Mouse (Mus musculus): ENCODE data around the gene Pcgf1.
A peak's percentile ranks its signal among the peaks of the same experiment; 100 is the strongest.

Pcgf1 gene

DNA sequence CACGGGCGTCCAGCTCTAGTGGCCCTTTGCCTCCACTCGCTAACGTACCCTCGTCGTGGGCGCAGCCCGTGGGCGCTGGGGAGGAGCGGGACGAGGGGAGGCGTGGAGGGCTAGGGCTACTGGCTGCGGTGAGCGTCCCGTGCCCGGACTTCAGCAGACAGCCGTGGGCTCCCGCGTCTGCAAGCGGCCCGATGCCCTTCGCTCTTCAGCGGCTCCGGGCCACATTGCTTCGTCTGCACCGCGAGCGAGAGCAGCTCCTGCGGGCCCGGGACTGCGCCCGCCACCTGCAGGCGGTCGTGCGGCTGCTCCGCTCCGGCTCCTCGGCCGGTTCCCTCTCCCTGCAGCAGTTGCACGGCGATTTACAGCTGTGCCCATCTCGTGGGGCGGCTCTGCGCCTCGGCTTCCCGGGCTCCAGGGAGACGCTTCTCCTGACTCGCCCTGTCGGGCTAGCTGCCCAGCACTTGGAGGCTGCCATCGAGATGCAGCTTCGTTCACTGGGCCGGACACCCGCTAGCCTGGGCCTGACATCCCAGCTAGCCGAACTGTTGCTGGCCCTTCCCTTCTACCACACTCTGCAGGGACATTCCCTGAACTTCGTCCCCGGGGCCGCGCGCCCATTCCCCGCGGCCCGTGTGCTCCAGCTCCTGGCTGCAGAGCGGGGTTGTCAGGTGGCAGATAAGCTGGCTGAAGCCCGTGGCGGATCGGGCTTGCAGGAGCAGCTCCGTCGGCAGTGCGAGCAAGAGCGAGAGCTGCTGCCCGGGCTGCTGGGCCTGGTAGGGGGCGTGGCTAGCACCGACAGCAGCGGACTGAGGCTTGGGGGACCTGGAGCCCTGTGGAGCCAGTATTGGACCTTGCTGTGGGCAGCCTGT, 24.3 kb downstream of the Pcgf1 start:
- DNase-seq (ENCODE audit: low spot score in 2 of 2) = no peak

DNA sequence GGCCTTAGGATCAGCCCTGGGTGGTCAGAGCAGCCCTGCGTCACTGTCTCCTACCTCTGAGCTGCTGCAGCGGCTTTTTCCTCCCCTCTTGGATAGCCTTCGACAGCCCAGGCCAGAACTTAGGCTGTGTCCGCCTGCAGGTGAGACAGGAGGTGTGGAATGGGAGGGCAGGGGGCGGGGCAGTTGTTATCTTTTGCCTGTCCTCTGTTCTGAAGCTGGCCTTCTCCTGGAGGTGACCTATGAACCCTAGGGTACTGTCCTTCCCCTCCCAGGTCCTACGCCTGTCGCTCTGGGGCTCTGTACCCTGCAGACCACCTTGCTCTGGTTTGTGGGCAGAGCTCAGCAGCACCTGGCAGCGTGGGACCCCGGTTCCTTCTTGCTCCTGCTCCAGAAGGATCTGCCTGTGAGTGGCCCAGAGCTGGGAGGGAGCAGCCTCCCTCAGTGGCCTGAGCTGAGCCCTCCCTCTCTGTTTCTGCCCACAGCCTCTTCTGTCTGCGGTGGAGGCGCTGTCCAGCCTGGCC, 25.5 kb downstream of the Pcgf1 start:
- DNase-seq (ENCODE audit: low spot score in 2 of 2) = no peak

DNA sequence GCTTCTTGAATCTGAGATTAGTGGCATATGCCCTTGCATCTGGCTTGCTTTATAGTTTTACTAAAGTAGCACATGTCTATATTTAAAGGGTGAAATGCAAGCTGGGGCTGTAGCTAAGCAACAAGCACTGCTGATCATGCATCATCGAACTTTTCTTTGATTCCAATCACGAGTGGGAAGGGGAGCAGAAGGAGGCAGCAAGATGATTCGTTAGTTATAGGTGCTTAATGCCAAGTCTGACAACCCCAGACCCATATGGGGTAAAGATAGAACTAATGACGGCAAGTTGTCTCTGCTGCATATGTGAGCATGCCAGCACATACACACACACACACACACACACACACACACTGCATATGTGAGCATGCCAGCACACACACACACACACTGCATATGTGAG, 26.5 kb downstream of the Pcgf1 start:
- no peak for DNase-seq (ENCODE audit: low spot score in 2 of 2)

DNA sequence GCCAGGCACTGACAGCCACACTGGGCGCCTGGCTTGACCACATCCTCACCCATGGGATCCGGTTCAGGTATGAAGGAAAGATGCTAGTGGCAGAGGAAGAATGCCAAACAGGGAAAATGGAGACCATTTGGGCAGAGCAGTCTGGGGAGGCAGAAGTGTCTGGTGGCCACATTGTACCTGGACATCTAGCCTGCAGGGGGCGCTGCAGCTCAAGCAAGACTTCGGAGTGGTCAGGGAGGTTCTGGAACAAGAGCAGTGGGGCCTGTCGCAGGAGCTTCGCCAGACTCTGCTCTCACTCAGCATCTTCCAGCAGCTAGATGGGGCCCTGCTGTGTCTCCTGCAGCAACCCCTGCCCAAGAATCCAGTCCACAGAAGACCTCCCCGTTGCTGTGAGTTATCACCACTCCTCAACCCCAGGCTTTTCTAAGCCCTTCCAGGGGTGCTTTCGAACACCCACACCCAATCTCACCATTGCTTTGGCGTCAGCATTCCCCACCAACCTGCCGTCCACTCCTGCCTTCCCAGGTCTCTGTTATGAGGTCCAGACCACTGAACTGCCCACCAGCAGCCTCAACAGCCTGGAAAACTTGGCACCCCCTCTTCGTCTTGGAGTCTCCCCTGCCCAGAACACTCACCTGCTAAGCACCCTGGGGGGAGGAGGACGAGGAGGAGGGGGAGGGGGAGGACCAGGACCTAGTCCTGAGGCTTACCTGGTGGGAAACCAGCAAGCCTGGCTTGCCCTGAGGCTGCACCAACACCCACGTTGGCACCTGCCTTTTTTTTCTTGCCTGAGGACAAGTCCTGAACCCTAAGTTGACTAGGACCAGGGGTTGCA, 30.1 kb downstream of the Pcgf1 start:
- DNase-seq (ENCODE audit: low spot score in 2 of 2) = peak; percentile 69 to 73

DNA sequence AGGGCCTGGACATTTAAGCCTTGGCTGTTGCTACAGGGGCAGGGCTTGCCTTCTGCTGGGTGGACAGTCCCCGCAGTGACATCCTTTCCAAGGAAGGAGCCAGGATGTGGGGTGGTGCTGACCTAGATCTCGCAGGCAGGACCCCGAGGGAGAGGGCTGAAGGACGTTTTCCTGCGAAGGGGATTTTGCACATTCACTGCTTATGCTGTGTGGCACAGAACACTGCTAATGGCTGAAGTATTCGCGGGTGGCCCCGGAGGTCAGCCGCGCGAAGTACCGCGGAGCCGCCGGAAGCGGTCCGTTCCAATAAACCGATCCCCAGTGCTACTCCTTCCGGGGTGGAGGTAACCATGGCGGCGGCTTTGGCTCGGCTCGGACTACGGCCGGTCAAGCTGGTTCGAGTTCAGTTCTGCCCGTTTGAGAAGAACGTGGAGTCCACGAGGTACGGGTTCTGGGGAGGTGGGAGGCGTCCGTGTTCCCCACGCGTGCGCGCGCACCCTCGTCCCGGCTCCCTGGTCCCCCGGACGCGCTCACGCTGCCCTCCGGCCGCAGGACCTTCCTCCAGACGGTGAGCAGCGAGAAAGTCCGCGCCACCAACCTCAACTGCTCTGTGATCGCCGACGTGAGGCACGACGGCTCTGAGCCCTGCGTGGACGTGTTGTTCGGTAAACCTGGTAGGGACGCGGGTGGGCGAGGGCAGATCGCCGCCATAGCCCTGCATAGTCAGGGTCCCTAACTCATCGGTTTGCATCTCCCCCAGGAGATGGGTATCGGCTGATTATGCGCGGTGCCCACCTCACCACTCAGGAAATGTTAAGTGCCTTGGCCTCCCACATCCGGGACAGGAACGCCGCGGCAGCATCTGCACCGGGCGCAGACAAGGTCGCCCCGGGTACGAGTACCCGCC, 31.3 kb downstream of the Pcgf1 start, which contains the start of gene Mrpl53:
Mrpl53 (plus strand) TSS at position 279 of the 907 bp plus-strand sequence.
- peak; percentile 82 to 83 for DNase-seq (ENCODE audit: low spot score in 2 of 2)

DNA sequence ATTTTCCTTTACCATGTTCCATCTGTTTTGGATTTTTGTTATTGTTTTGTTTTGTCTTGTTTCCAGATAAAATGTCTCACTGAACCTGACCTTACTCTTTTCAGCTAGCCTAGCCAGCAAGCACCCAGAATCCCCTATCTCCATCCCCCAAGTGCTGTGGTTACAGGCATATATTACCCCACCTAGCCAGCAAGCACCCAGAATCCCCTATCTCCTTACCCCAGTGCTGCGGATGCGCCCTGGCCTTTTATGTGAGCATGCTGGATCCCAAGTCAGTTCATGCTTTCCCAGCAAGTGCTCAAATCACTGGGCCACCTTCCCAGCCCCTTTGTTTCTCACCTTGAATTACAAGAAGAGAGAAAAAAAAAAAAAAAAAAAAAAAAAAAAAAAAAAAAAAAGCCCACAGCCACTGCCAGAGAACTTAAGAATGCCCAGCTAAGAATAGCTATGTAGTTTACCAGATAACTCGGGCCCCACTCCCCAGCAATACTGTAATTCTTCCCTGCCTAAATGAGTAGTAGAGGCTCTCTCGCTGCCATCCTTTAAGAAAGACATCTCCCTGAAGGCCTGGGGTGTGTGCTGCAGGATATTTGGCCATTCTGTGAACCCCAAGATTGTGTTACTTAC, 34.0 kb downstream of the Pcgf1 start:
- DNase-seq (ENCODE audit: low spot score in 2 of 2) = no peak

DNA sequence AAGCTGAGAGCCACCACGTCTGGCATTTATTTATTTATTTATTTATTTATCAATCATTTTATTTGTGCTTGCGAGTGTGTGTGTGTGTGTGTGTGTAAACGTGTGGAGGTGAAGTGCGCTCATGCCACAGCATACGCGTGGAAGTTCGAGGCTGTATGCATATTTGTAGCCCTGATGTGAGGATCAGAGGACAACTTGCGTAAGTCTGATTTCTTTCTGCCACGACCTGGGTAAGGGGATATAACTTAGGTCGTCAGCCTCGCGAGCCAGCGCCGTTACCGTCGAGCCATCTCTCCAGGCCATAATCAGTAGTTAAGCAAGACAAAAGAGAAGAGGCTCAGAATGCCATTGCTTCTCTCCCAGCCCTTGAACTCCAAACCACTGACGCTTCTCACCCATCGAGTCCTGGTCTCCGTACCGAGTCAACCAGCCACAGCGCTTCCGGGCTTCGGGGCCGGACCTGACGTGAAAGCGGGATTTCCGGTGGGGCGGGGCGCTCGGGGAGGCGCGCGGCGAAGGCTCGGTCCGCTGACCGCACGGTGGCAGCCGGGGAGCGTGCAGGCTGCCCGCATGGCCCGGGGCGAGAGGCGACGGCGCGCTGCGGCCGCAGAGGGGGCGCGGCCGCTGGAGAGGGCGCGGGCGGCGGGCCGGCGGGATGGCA, 37.5 kb downstream of the Pcgf1 start, which contains the start of gene Mogs:
Mogs (plus strand) TSS at position 486 of the 661 bp plus-strand sequence.
- DNase-seq (ENCODE audit: low spot score in 2 of 2) = peak; percentile 91

DNA sequence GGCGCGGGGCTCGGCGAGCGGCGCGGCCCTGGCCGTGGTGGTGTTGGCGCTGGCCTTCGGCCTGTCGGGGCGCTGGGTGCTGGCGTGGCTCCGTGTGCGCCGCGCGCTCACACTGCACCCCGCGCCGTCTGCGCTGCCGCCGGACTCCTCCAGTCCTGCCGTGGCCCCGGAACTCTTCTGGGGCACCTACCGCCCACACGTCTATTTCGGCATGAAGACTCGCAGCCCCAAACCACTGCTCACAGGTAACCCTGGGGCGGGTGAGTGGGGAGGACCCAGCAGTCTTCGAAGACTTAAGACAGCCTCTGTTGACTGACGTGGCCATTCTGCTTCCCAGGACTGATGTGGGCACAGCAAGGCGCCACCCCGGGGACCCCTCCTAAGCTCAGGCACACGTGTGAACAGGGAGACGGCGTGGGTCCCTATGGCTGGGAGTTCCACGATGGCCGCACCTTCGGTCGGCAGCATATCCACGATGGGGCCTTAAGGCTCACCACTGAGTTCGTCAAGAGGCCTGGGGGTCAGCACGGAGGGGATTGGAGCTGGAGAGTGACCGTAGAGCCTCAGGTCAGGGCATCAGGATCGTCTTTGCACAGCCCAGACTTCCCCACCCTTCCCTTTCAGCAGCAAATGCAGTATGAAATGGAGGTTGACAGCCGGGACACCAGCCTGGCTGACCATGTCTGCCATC, 38.2 kb downstream of the Pcgf1 start:
- no peak for DNase-seq (ENCODE audit: low spot score in 2 of 2)

DNA sequence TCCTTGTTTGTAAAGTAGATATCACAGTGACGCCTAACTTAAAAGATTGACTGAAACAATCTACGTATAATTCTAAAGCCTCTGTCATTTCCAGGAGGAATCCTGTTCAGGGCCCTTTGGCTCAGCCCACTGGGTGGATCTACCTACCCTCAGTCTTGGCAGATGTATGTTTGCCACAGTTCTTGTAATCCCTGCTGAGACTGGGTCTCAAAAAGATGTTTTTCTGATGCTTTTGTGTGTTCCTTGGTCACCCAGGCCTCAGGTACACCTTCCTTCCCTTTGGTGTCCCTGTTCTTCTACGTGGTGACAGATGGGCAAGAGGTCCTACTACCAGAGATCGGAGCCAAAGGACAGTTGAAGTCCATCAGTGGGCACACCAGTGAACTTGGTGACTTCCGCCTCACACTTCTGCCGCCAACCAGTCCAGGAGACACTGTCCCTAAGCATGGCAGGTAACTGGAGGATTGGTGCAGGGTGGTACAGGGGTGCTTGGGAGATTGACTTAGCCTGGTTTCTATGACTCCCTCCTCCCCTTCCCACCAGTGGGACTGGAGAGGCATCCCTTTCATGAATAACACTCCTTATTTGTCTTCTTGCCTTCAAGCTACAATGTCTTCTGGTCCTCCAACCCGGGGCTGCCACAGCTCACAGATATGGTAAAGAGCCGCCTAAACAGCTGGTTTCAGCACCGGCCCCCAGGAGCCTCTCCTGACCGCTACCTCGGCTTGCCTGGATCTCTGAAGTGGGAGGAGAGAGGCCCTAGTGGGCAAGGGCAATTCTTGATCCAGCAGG, 38.9 kb downstream of the Pcgf1 start:
- DNase-seq (ENCODE audit: low spot score in 2 of 2) = no peak

DNA sequence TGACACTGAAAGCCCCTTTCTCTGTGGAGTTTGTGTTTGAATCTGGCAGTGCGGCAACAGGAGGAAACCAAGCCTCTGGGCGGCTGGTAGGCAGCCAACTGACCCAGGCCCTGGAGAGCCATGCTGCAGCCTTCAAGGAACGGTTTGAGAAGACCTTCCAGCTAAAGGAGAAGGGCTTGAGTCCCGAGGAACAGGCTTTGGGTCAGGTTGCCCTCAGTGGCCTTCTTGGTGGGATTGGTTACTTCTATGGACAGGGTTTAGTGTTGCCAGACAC, 39.4 kb downstream of the Pcgf1 start:
- DNase-seq (ENCODE audit: low spot score in 2 of 2) = no peak

DNA sequence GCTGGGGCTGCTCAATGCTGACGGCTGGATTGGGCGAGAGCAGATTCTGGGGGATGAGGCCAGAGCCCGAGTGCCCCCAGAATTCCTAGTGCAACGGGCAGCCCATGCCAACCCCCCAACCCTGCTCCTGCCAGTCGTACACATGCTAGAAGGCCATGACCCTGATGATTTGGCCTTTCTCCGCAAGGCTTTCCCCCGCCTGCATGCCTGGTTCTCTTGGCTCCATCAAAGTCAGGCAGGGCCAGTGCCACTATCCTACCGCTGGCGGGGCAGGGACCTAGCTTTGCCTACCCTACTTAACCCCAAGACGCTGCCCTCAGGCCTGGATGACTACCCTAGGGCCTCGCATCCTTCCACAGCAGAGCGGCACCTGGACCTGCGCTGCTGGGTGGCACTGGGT, 39.9 kb downstream of the Pcgf1 start:
- no peak for DNase-seq (ENCODE audit: low spot score in 2 of 2)

DNA sequence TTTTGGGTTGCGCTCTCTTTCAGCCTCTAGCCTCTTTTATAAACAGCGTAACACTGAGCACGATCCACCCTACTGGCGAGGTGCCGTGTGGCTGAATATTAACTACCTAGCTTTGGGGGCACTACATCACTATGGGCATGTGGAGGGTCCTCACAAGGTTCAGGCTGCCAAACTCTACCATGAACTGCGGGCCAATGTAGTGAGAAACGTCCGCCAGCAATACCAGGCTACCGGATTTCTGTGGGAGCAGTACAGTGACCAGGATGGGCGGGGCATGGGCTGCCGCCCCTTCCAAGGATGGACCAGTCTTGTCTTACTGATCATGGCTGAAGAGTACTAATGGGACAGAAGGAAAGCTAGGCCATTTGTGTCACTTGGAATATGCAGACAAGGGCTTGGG, 40.7 kb downstream of the Pcgf1 start:
- DNase-seq (ENCODE audit: low spot score in 2 of 2) = no peak

DNA sequence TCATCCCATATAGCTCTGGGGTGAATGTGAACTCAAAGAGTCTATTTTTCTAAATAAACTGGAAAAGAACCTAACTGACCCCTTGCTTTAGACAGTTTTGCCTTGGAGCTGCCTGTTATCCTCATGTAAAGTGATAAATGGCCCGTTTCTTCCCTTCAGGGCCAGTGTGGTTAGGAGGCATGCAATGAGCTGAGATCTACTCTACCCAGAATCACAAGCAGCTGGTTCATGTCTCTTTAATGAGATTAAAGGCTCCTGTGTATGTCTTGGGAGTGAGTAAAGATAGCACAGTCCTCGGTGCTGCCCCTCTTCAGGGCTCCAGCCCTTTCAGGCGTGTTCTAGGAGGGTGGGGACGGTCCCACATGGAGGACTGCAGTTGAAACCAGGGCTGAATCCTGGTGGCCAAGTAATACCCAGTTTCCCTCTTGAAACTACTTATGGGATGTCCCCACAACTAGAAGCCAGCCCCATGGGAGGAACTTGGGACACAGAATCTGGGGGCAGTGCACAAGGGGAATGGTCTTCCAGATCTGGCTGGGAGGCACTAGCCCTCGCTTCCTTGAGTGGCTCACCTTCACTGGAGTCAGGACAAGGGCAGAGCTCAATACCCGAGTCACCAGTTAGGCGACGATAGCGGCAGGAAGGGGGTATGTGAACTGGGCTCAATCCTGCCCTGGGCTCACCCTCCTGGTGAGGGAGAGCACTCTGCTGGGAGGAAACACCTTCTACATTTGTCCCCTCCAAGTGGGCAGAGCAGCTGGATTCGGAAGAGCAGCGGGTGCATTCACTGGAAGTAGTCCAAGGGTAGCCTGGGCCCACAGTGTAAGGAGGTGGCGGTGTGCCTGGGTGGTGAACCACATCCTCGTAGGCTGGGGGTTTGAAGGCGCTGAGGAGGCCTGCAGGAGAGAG, 41.4 kb downstream of the Pcgf1 start:
- DNase-seq (ENCODE audit: low spot score in 2 of 2) = no peak

DNA sequence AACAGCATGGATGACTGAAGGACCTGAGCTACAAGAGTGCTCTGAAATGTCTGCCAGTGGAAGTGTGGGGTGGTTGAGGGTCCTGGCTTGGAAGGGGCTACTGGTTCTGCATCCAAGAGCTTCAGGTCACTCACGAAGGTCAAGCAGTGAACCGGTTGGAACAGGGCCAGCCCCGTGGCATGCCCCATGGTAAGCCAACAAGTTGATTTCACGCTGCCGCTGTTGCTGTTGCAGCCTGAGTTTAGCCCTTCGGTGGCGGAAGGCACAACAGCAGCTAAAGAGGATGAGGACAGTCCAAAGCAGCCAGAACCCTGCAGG, 42.0 kb downstream of the Pcgf1 start:
- DNase-seq (ENCODE audit: low spot score in 2 of 2) = no peak

DNA sequence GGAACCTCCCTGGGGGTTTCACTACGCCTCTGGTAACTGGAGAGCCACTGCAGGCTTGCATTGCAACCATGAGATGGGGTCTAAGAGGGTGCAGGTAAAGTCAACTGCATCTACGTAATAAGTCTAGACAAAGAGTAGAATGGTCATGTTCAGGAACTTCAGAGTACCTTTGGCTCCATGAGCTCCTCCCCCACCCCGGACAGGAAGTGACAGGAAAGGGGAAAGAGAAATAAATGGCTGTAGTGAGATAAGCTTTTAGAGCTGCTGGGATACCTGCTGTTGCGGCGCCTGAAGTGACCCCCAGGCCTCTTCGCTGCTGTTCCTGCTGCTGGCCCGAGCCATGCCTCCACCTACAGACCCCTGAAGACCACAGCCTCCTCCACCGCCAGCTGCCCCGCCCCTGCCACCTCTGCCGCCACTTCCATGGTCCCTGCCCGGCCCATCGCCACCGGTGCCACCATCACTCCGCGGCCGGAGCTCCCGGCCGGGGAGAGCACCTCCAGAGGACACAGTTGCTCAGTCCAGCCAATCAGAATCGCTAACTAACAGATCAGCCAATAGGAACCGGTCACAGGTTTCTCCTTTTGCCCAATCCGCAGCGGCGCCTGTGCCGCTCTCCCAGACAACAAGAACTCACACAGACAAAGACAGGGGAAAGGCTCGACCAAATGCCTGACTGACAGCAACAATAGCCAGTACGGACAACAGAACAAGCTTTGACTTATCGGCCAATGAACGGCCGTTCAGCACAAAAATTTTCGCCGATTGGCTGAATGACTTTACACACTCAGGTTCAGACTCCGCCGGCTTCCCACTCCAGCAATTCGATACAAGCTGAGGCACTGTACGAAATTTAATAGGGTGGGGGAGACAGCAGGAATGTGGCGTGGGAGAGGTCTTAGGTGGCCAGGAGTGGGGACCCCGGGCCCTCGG, 43.5 kb downstream of the Pcgf1 start, which contains the start of gene Wbp1:
Wbp1 (minus strand) TSS at position 630 of the 933 bp plus-strand sequence.
- peak; percentile 97 to 98 for DNase-seq (ENCODE audit: low spot score in 2 of 2)

DNA sequence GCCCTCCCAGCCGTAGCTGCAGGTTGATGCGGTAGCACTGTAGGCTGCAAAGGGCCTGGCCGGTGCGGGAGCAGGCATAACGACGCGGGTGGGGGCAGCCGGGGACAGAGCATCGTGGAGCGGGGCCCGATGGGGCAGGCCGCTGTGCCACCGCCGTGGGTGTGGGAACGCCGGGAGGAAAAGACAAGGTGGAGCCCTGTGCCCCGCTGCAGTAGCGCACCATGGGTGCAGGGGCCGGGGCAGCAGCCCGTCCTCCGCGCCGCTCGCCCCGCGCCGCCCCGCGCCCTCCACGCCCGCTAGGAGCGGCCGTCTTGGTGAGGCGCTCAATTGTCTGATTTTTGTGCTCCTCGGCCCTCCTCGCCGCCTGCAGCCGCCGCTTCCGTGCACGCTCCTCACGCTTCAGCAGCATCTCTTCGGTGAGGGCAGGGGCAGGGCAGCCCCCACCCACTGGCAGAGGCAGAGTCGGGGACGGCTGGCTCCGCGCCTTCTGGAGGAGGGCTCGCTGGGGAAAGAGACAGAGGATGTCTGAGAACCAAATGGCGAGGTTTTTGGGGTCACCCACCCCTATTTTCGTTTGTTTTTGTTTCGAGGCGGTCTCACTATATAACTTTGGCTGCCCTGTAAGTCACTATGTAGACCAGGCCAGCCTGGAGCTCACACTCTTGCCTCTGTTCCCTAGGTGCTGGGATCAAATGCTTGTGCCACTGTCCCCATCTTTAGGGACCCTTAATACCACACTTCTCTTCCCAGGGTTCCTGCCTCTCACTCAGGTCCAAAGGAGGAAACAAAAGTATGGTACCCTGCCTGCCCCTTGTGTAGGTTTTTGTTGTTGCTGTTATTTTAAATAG, 44.4 kb downstream of the Pcgf1 start:
- DNase-seq (ENCODE audit: low spot score in 2 of 2) = no peak

Data from frontal cortex, postnatal 36 days (tissue).